Mouse (Mus musculus) frontal cortex, postnatal 10 days (tissue): ENCODE data around the gene Gpatch1.
A peak's percentile ranks its signal among the peaks of the same experiment; 100 is the strongest.

Experiments
- DNase-seq, 2 experiments: peaks; one replicate each; pipeline ENCODE4 v3.0.0; 2022; ENCODE audit warnings: low spot score in 2 of 2, mixed read lengths in 1 of 2

Gene Gpatch1

GRCm38 (mm10) chr7:35317729-35318609 lies at the start of gene Gpatch1:
Gpatch1 (minus strand) TSS chr7:35318440.
- peak; percentile 88 to 93 for DNase-seq

DNA sequence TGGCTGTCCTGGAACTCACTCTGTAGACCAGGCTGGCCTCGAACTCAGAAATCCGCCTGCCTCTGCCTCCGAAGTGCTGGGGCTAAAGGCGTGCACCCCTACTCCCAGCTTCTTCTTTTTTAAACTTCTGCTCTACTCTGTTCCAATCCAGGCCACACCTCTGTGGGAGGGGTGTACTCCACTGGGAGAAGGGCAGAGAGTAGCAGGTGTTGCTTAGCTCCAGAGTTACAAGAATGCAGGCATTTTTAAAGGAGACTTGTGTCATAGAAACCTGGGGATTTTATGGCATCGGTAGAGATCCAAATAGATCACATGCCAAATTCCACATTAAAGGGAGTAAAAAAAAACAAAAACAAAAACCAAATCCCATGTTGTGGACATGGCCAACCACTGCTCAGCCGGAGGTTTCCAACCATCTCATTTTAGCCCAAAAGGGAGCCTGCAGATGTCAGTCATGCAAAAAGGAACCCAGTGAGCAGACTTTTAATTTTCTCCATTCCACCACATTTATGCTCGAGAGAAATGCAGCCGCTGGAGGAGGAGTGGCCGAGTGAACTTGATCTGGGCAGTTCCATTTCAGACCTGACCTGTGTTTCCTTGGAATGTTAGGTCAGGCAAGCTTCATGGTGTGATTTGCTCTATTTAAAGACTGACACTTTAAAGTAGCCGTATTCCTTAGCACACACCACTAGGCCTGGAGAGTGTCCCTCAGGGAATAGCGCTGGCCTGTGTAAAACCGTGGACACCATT lies 47.1 kb upstream of the Gpatch1 start:
- no peak for DNase-seq

DNA sequence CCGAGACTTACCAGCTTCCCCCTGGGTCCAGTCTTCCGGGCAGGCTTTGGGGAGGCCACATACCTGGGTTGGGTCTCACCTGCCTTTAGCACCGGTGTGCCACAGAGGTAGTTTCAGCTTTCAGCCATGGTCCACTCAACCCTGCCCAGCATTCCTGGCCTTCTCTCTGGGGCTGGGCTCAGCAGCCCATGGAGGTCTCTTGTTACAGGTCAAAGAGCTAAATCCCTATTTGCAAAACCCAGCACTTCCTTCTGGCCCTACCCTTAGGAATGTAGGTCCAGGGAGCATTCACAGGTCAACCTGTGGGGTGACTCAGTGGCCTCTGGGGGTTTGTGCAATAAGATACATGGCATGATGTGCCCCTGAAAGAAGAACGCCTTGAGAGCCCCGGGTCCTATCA lies 44.6 kb upstream of the Gpatch1 start:
- no peak for DNase-seq

- no peak for DNase-seq
Measured at GRCm38 (mm10) chr7:35362253-35362652, 44.0 kb upstream of the Gpatch1 start.

DNA sequence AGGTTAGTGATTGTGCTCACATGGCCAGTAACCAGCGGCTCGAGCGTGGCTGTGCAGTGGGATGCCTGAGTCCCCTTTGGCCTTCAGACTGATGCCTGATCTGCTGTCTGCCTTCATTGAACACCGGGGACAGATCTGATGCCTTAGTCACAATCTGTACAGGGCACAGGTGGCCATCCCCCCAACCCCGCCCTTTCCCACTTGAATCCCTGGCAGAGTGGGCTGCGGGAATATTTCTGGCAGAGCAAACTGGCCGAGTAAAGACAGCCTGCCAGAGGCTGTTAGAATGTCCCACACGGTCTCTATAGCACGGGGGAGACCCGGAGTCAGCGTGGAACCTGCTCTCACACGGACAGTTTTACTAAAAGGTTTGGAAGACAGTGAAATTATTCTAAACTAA lies 39.4 kb upstream of the Gpatch1 start:
- DNase-seq, result no peak

GRCm38 (mm10) chr7:35355303-35355872 lies 37.1 kb upstream of the Gpatch1 start:
- no peak for DNase-seq

- no peak for DNase-seq
Measured at GRCm38 (mm10) chr7:35353306-35353705, 35.1 kb upstream of the Gpatch1 start.

DNA sequence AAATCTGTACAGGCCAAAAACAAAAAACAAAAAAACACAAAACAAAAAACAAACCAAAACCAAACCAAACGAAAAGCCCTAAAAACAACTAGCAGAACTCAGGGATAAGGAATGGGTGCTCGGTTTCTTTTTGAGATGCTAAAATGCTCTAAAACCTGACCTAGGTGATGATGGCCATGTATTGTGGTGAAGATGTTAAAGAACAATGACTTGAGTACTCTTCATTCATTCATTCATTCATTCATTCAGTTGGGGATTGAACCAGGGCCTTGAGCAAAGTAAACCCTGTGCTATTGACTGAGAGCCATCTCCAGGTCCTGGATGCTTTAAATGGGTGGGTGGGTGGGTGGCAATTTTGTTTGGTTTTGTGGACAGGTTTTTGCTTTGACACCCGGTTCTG lies 32.9 kb upstream of the Gpatch1 start:
- no peak for DNase-seq

- DNase-seq, result no peak
Measured at GRCm38 (mm10) chr7:35349886-35350684, 31.8 kb upstream of the Gpatch1 start.

DNA sequence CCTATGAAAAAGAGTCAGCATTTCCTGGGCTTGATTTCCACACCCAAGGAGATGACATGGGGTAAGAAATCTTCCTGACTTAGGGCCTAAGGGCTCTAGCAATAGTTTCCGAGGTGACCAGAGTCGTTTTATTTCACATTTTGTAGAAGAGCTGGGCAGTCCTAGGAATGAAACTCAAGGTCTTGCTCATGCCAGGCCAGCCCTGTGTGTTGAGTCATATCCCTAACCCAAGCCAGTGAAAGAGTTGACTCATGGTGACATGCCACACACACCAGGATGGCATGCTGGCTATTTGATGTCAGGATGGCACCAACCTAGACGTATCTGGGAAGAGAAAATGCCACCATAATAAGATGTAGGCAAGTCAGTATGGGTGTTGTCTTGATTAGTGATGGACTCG lies 30.8 kb upstream of the Gpatch1 start:
- DNase-seq, result no peak

DNA sequence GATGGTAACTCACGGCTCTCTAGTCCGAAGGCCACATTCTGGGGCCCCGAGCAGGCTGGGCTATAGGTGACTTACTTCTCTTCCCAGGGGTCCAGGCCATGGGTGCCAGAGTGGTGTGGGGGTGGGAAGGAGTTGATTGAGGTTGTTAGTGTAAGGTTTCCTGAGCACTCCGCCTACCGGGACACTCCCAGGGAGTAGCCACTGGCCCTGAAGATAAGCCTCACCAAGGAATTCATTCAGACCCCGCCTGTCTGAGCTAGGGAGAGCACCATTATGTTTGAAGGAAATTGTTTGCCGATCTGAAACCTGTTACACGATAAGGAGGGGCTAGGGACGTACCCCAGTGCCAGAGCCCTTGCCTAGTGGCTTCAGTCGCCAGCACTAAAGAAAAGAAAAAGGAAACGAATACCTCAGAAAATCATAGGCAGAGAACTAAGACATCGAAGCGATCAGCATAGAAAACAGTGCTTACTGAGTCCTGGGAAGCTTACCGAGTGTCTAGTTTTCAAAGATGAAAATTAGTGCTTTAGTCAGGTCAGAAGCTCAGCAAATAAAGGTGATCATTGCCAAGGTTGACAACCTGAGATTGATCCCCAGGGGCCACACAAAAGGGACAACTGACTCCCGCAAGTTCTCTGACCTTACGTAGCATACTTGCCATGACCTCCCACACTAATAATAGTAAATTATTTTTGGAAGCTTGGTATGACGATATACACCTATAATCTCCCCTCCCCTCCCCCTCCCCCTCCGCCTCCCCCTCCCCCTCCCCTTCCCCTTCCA lies 29.9 kb upstream of the Gpatch1 start:
- no peak for DNase-seq

- no peak for DNase-seq
Measured at GRCm38 (mm10) chr7:35344785-35345330, 26.6 kb upstream of the Gpatch1 start.

DNA sequence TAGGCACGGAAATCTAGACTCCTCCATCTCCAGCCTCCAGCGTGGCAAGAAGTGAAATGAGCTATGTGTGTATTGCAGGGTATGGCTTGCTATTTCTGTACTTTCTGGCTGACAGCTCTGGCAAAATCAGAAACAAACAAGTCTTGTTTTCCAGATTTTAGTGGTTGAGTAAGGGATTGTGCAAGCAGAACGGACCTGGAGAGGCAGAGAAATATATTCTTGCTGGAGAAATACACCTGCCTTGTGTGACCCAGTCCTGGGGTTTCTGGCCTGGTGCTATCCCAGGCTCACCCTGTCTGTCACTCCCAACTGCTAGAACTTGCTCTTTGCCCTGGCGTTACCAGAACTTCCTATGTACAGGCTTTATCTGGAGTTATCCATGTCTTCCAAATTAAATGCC lies 24.3 kb upstream of the Gpatch1 start:
- no peak for DNase-seq

- no peak for DNase-seq
Measured at GRCm38 (mm10) chr7:35341282-35341681, 23.0 kb upstream of the Gpatch1 start.

GRCm38 (mm10) chr7:35340196-35340595 lies 22.0 kb upstream of the Gpatch1 start:
- DNase-seq, result no peak

DNA sequence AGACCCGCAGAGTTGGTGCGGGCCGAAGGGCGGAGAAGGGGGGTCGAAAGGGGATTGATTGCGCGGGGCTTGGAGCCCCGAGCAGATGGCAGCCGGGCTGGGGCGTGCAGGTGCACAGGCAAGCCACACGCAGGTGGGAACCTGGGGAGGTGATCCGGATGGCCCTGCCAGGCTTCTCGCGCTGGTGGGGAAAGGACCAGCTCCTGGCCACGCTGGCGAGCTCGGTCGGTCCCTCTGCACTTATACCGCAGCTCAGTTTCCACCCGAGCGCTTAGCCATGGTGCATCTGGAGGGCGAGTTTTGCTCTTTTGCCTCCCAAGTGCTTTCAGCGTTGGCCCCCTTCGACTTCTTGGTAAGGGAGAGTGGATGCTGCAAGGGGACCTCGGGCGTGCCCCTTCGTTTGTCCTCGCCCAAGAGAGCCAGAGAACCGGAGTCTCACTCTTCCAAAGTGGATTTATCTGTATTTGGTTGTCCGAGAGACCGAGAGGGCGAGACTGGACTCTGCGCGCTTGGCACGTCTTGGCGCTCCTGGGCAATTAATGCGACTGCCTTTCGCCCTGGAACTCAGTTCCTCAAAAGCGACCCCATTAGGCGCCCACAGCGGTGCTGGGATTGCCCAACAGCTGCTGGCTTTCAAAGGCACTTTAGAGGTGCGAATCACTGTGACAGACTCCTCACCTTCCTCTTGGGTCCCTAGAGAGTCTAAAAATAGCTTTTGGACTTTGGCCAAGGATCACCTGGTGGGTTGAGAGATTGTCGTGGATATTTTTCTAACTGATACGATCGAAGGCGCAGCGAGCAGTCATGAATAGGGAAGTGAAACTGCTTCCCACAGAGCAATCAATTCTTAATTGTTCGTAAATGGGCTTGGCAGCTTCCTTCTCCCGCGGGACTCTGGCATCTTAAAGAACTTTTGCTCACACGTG lies 16.6 kb upstream of the Gpatch1 start:
- DNase-seq, result peak; percentile 11 to 22

DNA sequence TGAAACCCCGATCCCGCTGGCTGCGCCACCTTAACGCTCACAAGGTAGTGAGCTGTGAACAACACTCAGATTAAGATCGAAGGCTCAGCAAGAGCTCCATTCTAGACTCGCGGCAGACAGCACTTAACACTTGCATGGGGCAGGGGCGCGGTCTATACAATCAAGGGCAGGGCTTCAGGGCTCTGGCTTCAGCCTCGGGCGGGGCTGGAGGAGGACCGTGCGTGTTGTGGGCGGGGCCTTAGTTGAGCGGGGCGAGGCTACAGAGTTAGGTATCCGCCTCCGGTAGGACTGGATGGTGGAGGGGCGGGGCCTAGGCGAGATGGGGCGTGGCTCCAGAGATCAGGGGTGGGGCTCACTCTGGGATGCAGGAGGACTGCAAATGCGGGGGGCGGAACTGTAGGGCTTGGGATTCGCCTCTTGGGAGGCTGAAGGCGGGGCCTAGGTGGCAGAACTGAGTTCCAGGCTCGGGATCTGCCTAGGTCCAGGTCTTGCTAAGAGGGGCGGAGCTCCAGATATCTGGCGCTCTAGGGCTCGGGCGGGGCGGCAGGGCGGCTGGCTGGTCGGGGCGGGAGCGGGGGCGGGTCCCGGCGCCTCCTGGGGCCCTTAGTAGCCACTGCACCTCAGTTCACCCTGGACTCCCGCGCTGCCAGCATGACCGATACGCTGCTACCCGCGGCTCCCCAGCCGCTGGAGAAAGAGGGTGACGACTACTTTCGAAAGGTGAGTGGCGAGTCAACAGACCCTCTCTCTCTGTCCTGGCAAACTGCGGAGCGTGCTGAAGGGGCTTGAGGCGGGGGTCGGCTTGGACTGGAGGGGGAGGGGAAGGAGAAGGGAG lies 15.7 kb upstream of the Gpatch1 start, which contains the start of gene Rhpn2:
Gene Rhpn2 (plus strand): TSS at position 479 of the 835 bp plus-strand sequence.
- DNase-seq, result peak; percentile 97 to 99

GRCm38 (mm10) chr7:35333231-35333651 lies 15.0 kb upstream of the Gpatch1 start:
- peak in 1 of 2 experiments; percentile 8 for DNase-seq
